Mouse (Mus musculus) adrenal gland (tissue): Measurements from ENCODE around the gene Itfg2.
"Not testable (repeated sequence)": the region's sequence is repeated elsewhere in the genome, so short reads cannot be mapped to it uniquely, and the experiment has no call there.

ENCODE experiments used
- intact Hi-C: fragments of 180-260 bp; cut with DNase I; formaldehyde crosslinking; loops from one replicate; pipeline ENCODE4 v1.15.1; 2025

The Itfg2 gene

GRCm38 (mm10) chr6:128390683-128391082 lies 34.0 kb downstream of the Itfg2 start:
- intact Hi-C loops, result no loop called here

DNA sequence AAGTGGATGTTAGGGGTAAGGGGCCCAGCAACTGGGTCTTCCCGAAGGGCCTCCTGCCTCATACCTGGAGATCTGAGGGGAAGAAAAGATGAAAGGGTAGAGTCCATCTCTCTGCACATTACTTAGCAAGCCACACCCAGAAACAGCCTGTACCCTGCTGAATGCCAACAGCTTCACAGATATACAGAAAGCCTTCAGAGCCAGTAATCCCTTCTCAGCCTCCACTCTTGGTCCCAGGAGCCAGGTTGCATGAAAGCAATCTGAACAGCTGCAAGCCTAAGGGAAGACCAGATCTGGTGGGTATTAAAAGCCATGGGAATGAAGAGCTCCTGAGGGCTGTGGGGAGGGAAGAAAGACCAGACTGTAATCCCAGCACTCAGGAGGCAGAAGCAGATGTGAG lies 35.5 kb downstream of the Itfg2 start:
- intact Hi-C loops, result no loop called here

DNA sequence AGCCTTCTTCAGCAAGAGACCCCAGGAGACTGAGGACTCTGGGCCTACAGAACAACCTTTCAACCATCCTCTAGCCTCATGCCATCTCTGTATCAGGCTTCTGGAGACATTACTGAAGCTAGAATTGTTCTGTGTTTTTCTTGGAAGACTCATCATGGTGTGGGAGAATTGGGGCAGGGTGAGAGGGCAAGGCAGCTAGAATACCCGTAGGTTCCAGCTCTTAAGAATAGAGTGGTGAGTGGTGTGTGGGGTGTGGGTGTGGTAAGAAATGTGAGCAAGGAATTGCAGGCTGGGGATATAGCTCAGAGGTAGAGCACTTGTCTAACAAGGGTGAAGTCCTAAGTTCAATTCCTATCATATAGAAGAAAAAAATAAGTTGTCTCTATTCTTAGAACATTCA lies 39.7 kb downstream of the Itfg2 start:
- intact Hi-C loops, result loop anchor here (2.0 kb wide), 1 partner anchor 92 kb away; no protein-coding TSS in a partner anchor

GRCm38 (mm10) chr6:128383752-128384151 lies 41.0 kb downstream of the Itfg2 start:
- intact Hi-C loops, result loop anchor here (2.0 kb wide), 1 partner anchor 93 kb away; no protein-coding TSS in a partner anchor

DNA sequence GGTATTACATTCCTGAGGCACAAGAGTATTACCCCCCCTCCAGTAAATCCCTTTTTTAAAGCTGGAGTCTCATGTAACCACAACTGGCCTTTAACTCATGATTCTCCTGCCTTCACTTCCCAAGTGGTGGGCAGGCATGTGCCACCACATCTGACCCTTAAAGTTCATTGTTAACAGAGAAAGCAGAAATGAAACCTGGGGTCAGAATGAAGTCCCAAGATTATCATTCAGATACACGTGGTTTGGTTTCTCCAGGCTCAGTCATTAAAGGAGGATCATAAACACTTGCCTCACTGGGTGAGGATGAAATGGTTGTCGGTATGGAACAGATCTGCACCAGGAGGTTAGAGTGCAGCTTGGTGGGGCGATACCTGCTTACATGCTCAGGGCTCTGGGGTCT lies 43.5 kb downstream of the Itfg2 start:
- intact Hi-C loops, result no loop called here

DNA sequence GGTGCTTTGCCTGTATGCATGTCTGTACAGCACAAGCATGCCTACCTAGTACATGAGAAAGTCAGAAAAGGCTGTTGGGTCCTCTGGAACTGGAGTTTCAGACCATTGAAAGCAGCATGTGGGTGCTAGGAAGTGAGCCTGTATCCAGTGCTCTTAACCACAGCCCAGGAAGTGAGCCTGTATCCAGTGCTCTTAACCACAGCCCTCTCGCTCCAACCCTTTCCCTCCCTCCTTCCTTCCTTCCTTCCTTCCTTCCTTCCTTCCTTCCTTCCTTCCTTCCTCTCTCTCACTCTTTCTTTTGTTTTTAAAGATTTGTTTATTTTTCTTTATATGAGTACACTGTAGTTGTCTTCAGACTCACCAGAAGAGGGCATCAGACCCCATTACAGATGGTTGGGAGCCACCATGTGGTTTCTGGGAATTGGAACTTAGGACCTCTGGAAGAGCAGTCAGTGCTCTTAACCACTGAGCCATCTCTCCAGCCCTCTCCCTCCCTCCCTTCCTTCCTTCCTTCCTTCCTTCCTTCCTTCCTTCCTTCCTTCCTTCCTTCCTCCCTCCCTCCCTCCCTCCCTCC lies 44.0 kb downstream of the Itfg2 start:
- intact Hi-C loops, result not testable (repeated sequence)

GRCm38 (mm10) chr6:128379636-128380035 lies 45.1 kb downstream of the Itfg2 start:
- intact Hi-C loops, result no loop called here

- intact Hi-C loops, result no loop called here
These were observed 48.2 kb downstream of the Itfg2 start for GRCm38 (mm10) chr6:128376371-128377085.

DNA sequence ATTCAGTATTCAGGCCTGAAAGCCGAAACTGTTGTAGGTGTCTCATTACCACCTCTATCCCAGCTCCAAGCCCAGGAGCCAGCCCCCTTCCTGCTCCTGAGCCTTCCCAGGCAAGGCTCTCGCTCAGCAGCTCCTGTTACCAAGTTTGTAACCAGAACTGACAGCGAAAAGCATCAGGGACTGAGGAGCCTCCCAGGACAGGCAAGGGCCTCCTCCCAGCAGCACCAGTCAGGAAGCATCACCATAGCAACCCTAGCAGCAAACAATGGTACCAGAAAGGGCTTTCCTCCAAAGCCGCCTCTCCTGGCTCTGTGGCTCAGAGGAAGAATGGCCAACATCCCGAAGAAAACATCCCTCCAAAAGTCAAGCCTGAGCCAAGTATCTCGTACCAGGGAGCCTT lies 49.5 kb downstream of the Itfg2 start, which contains the start of the genes Tex52 and Gm44596:
Gene Tex52, plus strand, starts transcription at position 265 of the 400 bp plus-strand sequence.
Gene Gm44596, plus strand, starts transcription at position 312 of the 400 bp plus-strand sequence.
- intact Hi-C loops, result no loop called here

DNA sequence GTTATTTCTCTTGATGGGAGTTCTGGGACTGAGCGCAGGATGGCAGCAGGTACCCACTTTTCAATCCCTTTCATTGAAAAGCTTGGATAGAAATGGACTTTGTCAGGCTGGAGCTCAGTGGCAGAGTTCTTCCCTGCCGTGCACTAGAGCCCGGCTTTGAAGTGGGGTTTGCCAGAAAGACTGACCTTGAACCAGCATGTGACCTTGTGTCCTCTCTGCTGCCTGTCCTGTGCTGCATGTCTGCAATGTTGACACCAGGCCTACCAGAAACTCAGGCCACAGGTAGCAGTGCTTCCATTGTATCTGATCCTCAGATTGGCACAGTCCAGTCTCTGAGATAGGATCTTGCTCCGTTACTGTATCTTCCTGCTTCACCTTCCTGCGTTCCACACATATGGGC lies 54.7 kb downstream of the Itfg2 start:
- intact Hi-C loops, result loop anchor here (5.0 kb wide), 1 partner anchor 42 kb away; no protein-coding TSS in a partner anchor

- intact Hi-C loops, result no loop called here
These were observed 58.3 kb downstream of the Itfg2 start for GRCm38 (mm10) chr6:128366466-128366865.

DNA sequence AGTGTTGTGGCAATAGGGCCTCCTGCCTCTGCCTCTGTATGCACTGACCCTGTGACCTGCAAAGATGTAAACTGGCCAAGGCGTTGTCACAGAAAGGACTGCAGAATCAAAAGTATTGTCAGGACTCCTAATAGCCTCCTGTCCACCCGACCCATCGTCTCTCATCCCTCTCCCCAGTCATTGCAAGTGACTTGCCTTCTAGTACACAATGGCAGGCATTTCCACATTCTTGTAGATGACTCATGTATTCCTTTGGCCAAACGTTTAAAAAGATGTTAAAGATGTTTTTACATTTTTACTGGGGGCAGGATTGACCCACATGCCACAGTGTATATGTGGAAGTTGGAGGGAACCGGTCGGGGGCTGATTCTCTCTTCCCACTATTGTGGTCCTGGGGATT lies 60.0 kb downstream of the Itfg2 start:
- intact Hi-C loops, result no loop called here

GRCm38 (mm10) chr6:128363007-128363825 lies 61.5 kb downstream of the Itfg2 start:
- intact Hi-C loops, result no loop called here

DNA sequence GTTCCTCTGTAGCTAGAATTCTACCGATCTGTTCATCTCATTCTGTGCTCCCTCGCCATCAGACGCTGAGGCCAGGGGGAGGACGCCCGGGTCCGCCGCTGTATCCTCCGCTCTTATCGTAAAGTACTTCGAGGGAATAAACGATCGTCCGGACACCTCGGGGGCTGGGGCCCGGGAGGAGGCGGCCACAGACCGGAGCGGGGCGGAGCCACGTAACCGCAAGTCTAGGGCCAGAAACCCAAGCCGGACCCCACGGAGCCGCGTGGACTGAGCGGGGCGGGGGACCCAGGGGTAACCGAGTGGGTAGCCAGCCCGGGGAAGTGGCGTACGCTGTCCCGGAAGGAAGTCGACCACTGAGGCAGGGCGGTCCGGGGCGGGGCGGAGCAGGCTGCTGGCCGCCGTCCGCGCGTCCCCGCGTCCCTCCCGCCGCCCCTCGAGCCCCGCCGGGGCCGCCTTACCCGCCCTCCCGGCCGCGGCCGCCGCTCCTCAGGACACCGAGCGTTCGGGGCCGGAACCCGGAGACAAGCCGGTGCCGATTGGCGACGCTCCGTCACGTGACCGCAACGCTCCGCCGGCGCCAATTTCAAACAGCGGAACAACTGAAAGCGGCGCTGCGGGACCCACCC lies 62.2 kb downstream of the Itfg2 start, which contains the start of the genes Rhno1 and Foxm1:
Gene Rhno1, minus strand, starts transcription at position 531 of the 626 bp plus-strand sequence.
Gene Foxm1, plus strand, starts transcription at position 587 of the 626 bp plus-strand sequence.
- intact Hi-C loops, result no loop called here

- intact Hi-C loops, result no loop called here
These were observed 62.8 kb downstream of the Itfg2 start for GRCm38 (mm10) chr6:128361901-128362300.
